Mouse (Mus musculus) urinary bladder, postnatal 10 days (tissue): ENCODE results near the gene Hvcn1.
A peak's percentile ranks its signal among the peaks of the same experiment; 100 is the strongest.

Experiments
- DNase-seq: peaks from one replicate; pipeline ENCODE4 v3.0.0; 2022; ENCODE audit warnings: low spot score

Hvcn1 gene

GRCm38 (mm10) chr5:122268858-122269604, 62.4 kb downstream of the Hvcn1 start:
- DNase-seq, result no peak

DNA sequence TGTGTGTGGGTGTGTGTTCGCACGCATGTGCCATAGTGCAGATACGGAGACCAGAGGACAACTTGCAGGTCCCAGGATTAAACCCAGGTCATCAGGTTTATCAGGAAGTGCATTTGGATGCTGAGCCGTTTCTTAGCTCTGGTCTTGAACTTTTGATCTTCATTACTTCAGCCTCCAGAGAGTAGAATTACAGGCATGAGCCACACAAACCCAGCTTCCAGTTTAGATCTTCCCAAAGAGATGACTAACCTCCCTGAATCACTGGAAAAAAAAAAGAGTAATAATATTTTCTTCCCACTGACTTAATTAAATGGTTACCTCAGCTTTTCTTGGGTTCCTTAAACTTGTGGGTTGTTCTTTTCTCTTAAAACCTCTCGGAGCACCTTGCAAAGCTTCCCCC, 66.2 kb downstream of the Hvcn1 start:
- DNase-seq, result no peak

DNA sequence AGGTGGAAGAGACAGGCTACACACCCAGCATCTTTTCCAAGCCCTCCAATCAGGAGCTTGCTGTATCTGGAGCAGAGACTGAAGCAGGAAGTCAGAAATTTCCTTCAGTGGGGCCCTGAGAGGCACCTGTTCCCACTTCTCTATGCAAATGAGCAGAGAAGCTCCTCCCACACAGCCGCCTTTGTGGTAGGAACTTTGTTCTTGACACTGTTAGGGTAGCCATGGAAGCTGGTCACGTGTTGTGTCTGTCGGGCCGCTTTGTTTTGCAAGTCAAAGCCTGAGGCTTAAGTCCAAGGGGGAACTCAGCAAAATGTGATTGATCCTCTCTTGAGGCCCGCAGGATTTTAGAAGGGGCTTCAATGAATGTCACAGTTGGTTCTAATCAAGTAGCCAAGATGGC, 68.2 kb downstream of the Hvcn1 start:
- DNase-seq, result no peak

GRCm38 (mm10) chr5:122278946-122279345, 72.3 kb downstream of the Hvcn1 start:
- no peak for DNase-seq

GRCm38 (mm10) chr5:122279799-122280421, 73.3 kb downstream of the Hvcn1 start:
- DNase-seq, result no peak

DNA sequence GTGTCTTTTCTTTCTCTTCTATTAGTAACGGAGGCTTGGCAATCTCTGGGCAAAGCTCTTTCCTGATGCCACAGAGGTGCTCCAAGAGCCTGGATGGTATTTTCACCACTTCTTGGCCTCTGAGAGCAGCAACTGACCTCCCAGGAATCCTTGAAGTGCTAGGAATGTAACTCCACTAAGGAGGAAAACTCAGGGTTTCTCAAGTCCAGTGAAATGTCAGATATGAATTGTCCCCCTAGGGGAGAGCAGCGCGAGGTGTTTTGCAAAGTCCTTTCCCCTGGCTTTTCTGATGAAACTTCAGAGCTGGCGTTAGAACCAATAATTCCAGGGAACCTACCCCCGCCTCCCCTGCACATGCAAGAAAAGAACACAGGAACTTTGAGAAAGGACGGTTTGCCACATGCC, 73.8 kb downstream of the Hvcn1 start:
- DNase-seq, result no peak

DNA sequence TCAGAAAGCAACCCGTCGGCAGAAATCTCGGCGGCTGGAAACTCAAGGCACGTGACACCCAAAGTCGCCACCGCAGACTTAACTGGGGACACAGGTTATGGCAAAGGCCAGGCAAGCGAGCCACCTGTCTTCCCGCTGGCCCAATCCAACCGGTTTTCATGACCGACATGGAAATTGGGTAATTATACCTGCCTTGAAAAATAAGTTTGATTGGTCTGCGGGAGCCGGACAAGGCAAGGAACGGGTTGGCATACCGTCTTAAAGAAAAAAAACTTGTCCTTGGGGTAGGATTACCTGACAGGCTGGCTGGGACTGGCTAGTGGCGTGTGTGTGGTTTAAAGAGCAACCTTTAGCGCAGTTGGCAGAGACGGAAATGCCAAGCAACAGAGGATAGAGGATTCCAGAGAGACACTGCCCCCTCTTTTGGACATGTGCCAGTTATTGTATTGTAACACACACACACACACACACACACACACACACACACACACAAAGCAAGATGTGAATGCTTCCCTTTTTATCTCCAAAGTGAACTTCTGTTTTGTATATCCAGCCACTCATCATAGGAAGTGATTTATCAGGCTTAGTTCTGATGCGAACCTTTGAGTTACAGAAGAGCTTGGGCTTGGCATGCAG, 74.3 kb downstream of the Hvcn1 start:
- DNase-seq, result no peak

- no peak for DNase-seq
These were observed 77.2 kb downstream of the Hvcn1 start for GRCm38 (mm10) chr5:122283828-122284182.

DNA sequence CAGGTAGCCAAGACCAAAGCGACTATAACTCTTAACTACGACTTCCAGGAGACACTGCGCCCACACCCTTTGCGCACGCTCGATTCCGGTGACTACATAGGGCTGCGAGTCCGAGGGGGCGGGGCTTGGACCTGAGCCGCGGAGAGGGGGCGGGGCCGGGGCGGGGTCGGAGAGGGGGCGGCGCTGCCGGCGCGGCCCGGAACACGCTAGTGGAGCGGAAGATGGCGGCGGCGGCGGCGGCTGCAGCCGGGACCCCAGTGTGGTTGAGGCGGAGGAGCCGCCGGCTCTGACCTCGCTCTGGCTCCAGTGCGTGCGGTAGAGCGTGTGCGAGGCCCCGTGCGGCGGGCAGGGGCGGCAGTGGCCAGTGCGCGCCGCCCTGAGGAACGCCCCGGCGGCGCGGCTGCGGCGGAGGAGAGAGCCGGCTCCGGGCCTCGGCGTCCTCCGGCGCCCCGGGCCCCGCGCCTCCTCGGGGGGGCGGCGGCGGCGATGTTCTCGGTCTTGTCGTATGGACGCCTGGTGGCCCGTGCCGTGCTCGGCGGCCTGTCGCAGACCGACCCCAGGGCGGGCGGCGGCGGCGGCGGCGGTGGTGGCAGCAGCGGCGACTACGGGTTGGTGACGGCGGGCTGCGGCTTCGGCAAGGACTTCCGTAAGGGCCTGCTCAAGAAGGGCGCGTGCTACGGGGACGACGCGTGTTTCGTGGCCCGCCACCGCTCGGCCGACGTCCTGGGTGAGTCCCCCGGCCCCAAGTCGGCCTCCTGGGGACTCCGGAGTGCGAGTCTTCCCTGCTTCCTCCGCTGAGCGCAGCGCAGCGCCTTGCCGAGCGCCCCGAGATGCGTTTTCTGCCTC, 77.8 kb downstream of the Hvcn1 start, which contains the start of gene Pptc7:
TSS of gene Pptc7 (plus strand) at position 183 of the 846 bp plus-strand sequence.
- DNase-seq, result peak; percentile 75

GRCm38 (mm10) chr5:122285029-122285766, 78.6 kb downstream of the Hvcn1 start:
- DNase-seq, result no peak

DNA sequence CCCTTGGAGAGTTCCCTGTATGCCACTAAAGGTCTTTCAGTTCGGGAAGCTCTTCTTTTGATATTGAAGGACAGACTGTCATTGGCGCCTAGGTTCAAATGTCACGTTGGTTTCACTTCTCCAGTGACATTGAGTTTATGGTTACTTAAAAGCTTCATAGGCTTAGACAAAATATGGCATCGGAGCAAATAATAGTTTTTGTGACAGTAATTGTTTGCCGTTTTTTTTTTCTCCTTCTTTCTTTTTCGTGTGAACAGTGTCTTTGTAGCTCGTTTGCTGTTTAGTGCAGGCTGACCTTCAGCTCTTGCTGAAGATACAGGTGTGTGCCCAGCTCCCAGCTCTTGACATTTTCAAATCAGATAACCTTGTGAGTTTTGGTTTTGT, 79.2 kb downstream of the Hvcn1 start:
- no peak for DNase-seq

GRCm38 (mm10) chr5:122286191-122286590, 79.6 kb downstream of the Hvcn1 start:
- DNase-seq, result no peak

- DNase-seq, result no peak
These were observed 80.4 kb downstream of the Hvcn1 start for GRCm38 (mm10) chr5:122287026-122287425.

DNA sequence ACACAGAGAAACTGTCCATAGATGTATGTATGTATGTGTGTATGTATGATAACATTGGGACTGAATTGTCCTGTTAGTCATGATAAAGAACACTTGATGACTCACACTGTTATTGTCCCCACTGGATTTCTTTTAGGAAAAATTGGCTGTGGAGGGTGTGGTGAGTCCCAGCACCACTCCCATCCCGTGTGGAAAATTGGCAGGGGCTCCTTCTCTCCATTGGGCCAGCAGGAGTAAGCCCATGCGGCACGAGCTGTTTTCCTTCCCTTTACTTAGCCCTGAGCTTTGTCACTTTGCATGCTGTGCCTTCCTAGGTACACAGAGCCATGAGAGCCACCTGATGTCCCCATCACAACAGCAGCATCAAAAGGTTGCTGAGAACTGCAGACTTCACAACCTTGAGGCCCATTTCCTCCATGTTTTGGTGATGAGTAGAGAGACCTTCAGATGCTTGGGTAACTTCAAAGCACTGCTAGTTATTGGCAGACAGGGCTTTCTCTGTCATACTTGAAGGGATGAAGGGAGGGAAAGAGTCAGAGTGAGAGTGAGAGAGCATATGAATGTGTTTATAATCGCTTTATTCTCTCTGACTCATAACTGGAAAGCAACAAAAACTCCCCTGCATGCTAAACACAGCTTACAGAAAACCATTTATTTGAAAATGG, 81.7 kb downstream of the Hvcn1 start:
- DNase-seq, result no peak

GRCm38 (mm10) chr5:122291149-122291548, 84.5 kb downstream of the Hvcn1 start:
- DNase-seq, result no peak
